Mouse (Mus musculus): ENCODE data around the gene Mrps5.
A peak's percentile ranks its signal among the peaks of the same experiment; 100 is the strongest.

DNA sequence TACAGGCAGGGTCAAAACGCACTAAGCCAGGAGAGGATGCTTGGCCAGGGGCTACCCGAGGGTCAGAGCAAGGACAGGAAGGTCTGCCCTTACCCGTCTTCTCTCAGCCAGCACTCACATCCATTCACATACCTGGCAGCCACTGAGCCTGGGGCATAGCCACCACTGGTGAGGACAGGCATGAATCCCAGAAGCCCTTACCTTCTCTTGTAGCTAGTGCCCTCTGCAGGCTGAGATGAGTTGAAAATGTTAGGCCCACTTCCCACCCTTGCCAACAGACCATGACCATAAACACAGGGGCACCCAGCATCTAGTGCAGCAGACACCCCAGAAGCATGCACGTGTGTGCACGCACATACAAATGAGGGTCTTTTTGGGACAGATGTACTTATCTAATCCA lies 35.9 kb upstream of the Mrps5 start:
- peak; percentile 70 for TF ChIP-seq CTCF (IDR thresholded peaks at IDR 0.05; ENCODE audit: low read depth)
- TF ChIP-seq EP300 (optimal IDR thresholded peaks at IDR 0.05): no peak
